Mouse (Mus musculus) lung, postnatal 25 days (tissue): ENCODE results near the gene Ube2cbp.

Experiments
- DNase-seq: peaks from one replicate; pipeline ENCODE4 v3.0.0; 2022; ENCODE audit warnings: low spot score

The Ube2cbp gene

DNA sequence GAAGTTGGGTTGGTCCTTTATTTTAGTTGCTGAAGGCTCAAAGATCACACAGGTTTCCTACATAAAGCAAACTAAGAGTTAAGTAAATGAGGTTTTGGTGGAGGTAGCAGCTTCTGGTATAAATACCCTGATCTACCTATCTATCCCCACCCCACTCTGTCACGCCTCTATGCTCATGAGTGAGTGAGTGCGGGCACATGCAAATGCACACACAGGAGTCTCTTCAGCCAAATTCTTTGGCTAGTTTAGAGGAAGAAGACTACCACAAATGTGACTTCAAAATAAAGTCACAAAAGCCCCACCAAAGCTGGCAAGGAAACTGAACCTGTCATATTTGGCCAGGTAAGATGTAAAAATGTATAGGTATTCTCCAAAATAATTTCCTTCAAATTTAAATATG is 149.1 kb downstream of the Ube2cbp start:
- DNase-seq: no peak

DNA sequence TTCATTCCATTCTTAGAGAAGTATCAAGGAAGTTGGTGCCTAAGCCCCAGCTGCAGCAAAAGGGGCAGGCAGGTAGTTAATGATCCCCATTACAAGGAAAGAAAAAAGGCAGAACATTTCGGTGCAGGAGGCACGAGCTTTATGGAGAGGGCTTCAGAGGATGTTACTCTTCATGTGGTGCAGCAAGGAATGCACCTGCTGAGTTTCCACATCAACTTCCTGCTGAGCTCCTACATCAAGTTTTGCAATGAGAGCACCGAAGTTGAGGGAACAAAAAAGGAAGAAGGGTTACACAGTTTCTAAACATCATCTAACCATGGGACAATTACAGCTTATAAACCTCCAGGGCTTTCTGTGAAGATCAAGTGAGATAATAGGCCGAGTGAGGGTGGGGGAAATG is 156.1 kb downstream of the Ube2cbp start:
- no peak for DNase-seq

DNA sequence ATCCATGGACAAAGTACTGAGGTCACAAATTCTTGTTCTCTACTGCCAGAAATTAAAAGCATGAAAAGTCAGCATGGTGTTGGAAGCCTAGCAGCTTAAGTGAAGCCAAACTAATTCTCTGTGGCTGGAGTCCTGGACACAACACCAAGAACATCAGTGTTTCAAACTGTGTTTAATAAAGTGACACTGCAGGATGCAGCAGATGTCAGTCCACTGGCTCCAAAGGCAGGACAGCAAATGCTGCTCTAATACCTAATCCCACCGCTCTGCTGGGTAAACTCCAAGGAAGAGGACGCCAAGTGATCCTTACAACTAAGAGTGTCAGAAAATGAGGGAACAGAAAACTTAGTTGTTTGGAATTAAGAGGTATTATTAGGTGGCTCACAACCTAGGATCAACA is 158.2 kb downstream of the Ube2cbp start:
- no peak for DNase-seq

DNA sequence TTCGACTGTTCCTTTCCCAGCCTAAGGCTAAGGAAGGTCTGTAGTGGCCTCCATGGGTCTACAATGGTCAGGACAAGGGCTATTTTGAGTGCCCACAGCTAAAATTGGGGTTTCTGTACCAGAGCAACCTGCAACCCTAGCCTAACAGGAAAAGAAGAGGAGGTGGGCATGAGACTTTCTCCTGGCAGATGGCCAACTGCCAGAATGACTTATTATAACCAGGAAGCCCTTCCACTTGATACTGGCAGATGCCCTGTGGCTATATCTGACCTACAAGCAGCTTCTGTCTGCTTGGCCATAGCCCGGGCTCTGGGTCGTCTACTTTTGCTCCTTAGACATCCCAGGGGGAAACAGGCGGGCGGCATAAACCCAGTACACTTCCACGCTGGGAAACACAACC is 163.3 kb downstream of the Ube2cbp start:
- DNase-seq: no peak

- DNase-seq: no peak
These were observed 166.2 kb downstream of the Ube2cbp start for GRCm38 (mm10) chr9:86298596-86298995.

DNA sequence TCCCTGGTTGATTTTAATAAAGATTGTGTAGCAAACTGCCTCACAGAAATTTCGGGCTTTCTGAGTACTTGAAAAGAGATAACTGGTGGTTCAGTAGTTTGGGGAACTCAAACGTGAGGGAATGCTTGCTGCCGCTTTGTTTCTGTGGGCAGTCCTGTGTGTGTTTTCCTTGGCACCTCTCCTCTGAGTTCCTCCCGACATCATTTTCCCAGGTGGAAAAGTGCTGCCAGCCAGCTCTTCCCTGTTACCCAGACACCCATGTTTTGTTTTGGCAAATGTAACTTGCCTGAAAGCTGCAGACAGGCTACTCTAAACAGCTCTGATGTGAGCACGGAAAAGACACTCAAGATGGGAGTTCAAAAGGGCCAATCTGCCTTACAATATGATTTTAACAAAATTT is 166.6 kb downstream of the Ube2cbp start:
- DNase-seq: no peak

- no peak for DNase-seq
These were observed 167.8 kb downstream of the Ube2cbp start for GRCm38 (mm10) chr9:86296683-86297638.

DNA sequence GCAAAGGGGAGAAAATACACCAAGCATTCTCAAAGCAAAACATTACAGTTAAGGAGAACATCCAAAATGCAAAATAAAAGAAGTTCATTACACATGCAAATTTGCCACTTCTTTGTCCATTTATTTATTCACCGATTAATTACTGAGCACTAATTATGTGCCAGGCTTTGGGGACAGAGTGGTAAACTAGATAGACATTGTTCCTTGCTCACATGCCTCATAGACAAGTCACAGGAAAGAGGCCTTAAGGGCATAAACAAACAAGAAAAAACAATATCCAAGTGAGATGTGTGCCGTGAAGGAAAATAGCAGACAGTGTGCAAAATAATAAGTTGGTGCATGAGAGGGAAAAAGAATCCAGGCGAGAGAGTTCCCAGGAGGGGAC is 177.2 kb downstream of the Ube2cbp start:
- DNase-seq: no peak

- no peak for DNase-seq
These were observed 177.8 kb downstream of the Ube2cbp start for GRCm38 (mm10) chr9:86286830-86287569.

- no peak for DNase-seq
These were observed 182.2 kb downstream of the Ube2cbp start for GRCm38 (mm10) chr9:86282555-86282954.

DNA sequence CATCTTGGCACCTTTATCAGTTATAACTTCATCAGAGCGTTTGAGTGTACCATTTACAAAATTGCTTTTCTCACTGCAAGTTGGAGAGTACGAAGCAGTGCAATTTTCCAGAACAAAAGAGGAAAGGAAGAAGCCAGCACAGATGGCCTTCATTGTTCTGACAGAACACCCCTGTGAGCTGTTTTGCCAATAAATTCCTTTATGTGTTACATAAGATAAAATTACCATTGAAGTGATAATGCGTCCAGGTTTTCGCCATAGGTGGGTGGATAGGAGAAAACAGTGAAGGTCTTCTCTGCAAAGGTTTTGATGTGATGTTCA is 183.6 kb downstream of the Ube2cbp start:
- DNase-seq: no peak

DNA sequence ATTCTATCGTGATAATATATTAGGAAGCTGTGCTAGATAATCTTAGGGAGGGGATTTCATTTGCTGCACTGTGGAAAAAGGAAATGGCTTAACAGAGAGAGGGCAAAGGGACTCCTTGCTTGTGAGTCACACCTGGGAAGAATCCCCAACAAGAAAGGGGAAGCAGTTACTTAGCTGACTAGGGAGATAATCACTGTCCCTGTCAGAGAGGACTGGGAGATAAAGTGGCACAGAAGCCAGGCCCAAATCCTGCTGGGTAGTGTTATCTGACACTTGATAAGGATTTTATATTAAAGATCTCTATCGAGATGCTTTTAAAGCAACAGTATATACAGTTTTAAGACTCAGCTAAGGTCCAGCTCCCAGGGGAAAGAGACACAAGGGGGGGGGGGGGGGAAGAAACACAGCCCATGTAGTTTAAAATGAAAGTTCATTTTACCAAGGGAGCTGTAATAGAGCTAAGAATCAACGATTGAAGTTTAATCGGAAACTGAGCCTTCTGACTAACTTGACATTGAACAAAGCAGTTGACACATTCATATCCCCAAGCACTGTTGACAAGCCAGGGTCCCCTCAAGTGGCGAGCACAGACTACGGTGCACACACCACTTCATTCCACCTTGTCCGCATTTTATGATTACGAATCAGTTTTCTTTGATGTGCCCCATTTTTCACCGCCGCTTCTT is 184.1 kb downstream of the Ube2cbp start:
- no peak for DNase-seq

- DNase-seq: no peak
These were observed 195.2 kb downstream of the Ube2cbp start for GRCm38 (mm10) chr9:86269541-86269940.

DNA sequence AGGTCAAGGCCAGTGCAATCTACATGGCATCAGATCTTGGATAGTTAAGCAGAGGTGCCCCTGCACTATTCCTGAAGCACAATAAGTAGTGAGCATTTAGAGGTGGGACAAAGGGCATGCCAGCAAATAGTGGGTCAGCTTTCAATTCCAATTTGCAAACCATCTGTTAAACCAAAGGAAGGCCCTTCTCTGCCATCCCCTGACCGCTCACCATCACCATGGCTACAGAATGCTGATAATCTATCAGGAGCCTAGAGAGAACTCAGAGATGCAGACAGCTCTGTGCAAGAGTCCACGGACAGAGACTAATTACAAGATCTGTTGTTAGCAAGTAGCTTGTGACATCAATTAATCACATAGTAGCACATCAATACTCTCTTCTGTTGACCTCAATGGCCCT is 198.1 kb downstream of the Ube2cbp start:
- DNase-seq: no peak
